Mouse (Mus musculus) thymus, postnatal 14 days (tissue): Measurements from ENCODE around the gene Prdm16.

Experiments used
- DNase-seq: peaks from one replicate; pipeline ENCODE4 v3.0.0; 2021

The Prdm16 gene

DNA sequence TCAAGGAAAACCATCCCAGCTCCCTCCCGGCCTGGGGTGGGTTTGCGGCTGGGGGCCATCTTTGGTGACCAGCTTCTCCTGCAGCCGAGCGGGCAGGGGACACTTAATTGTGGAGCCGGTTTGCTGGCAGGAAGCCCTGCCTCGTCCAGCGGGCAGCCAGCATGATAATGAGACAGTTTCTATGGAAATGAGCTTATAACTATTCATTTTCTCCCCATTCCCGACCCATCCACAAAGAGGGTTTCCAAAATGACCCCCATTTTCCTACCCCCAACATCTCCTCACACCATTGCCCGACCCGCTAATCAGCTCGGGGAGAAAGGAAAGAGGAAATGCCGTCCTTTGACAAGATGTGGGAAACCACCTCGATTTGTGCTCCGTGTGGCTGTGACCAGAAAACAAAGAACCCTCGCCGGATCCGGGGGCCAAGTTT, 86.7 kb downstream of the Prdm16 start:
- DNase-seq = peak; percentile 9

DNA sequence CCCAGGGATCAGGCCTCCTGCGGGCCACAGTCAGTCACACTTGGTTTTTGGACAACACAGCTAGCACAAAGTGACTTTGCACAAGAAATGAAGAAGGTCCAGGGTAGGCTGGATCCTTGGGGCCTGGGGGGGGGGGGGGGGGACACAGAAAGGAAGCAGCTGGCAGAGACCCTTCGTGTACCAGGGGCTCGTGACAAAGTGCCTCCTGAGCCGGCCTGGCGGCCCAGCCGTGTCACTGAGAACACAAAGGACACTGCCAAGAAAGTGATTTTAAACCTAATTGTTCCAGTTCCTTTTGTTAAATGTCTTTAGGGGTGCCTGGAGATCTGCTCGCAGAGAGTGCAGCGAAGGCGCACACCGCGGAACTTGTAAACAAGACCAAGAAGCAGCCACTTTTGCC, 87.2 kb downstream of the Prdm16 start:
- DNase-seq = no peak

DNA sequence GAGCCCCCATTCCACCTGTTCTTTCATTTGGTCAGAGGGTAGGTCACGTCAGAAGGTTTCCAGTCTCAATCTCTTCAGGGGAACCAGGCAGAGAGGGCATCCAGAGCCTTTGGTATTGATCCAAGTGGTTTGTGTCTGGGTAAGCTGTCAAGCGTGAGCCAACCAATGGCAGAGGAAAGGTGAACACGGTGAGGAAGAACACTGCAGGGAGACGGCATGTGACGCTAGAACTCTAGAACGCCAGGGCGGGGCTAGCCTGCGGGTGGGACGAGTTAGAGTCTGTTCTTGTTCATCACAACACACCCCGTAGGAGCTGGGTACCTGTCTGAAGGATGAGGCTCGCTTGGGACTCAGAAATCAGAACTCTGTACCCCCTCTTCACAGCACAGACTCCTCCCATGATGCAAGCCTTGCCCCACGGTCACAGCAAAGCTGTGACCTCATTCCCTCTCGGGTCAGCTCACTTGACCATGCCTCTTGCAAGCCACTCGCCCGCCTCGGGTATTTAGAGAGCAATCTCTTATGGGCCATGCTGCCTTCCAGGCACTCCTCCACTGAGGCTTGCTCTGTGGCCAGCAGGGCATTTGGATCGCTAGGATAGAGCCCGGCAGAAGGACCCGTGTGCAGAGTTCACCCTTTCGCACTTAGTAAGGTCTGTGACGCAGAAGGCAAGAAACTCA, 89.4 kb downstream of the Prdm16 start:
- no peak for DNase-seq

DNA sequence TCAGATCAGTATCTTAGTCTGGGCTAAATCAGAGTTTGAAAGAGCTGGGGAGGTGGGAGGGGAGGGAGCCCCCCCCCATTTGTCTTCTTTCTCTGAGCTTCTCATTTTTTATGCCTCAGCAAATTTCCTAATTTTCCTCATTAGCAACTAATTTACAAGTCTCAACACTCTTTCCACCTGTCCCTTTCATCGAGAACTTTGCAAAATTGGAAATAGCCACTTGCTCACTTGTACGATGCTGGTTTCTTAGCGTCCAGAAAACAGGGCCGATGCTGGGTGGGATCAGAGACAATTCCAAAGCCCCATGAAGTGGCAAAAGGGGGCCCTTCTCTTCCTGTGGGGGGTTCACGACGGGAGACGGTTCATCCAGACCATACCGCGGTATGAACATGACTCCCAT, 91.4 kb downstream of the Prdm16 start:
- DNase-seq = no peak

DNA sequence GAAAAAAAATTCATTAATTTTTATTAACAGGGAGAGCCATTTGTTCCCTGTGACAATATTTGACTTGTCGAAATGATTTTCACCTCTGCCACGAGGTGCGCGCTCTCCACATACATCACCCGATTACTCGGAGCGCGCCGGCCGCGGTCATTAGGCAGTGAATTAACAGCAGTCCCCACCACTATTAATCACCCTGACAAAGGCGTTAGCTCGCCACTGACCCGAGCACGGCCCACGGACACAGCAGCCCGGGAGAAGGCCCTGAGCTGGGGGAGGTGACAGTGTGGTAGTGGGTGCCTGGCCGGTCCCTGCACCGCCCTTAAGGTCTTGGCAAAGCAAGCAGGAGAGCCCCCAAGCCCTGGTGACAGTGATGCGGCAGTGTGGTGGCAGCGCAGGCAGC, 92.8 kb downstream of the Prdm16 start:
- DNase-seq = no peak

DNA sequence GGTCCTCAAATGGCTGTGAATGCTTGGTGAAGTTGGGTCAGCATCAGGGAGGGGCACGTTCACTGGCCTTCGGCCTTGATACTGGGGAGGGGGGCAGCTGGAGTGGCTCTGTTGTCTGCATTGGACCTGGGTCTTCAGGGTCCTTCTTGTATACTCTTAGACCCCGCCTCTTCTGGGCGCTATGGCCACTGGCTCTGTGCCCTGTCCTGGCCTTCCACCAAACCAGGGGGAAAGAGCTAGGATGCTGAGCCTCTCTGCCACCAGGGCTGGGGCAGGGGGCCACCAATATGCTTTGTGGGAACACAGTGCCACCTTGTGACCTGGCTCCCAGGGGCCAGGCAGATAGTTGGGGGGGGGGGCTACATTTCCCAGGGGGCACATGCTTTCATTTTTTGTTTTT, 93.5 kb downstream of the Prdm16 start:
- no peak for DNase-seq

DNA sequence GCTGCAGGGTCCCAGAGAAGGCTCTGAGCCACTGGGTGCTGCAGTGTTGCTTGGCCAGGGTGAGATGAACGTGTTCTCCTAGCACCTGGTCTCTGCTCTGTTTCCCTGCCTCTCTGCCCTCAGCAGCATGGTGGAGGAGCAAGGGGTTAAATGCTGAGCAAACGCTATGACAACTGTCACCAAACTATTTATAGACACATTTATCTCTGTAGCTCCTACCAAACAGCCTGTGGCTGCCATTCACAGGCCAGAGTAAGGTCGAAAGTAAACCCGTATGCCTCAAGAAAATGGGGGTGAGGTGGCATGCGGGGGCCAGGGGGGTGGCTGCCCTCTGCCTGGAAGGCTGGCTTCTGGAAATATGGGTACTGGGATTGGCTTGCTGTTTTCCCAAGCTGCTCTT, 94.1 kb downstream of the Prdm16 start:
- no peak for DNase-seq

DNA sequence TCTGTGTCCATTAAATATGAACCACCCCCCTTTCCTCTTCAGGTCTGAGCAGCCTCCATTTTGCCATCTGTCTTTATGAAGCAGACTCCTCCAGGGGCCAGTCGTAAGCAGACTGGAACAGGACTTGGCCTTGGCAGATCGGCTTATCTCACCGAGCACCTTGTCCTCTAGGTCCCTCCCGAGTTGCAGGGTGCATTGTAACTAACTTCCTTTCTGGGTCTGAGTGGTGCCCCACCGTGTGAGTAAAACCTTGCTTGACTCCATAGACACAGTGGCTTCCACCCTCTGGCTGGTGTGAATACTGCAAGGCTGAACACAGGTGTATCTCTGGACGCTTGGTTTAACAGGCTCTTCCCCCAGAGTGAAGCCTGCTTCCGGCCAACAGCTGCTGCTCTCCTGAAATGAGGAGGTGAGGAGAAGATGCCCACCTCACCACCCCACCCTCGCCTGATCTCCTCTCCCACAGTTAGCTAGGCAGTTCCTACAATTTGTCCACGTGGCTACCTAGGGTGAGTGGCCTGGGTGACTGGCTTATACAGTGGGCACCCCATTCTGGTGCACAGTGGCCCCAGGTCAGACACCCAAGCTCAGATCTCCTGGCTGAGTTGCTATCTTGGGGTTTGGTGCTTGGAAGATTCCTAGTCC, 94.9 kb downstream of the Prdm16 start:
- no peak for DNase-seq

DNA sequence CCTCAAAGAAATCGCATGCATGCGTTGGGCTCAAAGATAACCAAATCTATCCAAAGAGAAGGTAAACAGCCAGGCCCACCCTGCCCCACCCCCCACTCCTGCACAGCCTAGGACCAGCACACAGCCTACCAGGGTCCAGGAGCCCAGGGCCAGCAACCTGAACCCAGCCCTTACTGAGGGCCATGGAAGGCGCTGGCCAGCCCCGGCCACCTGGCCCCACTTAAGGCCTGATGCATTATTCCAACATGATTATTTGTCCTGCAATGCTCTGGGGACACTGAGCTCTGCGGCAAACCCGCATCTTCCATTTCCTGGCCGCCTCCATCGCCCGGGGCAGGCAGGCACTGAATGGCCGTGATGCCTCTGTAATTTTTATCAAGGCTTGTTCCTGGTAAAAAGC, 96.0 kb downstream of the Prdm16 start:
- no peak for DNase-seq

DNA sequence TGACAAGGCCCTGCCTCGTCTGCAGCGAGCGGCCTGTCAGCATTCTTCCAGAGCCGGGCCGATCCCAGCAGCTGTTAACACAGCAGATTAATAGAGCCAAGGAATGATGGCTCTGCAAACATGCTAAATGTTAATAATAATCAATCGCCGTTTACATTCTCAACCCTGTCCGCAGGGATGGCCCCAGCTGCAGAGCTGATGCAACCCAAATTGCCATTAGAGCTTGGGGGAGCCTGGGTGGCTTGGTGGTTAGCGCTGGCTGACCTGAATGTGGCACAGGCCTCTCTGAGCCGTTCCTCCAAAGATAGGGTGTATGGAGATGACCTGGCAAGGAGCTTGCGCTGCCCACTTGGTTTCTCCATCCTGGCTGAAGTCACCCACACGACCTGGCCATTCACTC, 97.0 kb downstream of the Prdm16 start:
- DNase-seq = no peak

DNA sequence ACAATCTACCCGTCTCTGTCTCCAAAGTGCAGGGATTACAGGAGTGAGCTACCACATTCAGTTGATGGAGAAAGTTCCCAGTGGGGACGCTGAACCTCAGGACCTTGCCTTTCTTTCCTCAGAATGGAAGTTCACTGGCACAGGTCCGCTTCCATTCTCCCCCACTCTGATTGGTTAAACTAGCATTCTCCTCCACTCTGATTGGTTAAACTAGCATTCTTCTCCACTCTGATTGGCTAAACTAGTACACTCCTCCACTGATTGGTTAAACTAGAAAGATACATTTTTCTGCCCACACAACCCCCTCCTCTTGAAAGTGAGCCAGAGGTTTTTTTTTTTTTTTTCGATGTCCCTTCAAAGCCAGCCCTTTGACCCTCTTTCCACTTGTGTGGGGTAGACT, 97.9 kb downstream of the Prdm16 start:
- no peak for DNase-seq

DNA sequence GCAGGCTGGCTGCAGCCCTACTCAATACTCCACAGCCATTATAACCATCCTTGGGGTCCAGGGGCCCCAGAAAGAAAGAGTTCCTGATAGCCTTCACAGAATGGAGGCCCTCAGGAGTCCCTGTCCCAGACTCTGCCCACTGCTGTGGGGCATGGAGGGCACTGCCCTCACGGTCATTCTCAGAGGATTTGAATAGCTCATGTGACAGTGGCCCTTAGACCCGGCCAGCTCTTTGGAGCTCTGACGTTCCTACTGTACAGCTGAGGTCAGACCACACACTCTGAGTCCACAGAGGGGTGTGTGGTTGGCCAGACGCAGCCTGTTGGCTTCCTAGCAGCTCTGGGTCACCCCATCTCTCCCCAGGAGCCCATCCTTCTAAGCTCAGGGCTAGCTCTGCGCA, 100.6 kb downstream of the Prdm16 start:
- no peak for DNase-seq

DNA sequence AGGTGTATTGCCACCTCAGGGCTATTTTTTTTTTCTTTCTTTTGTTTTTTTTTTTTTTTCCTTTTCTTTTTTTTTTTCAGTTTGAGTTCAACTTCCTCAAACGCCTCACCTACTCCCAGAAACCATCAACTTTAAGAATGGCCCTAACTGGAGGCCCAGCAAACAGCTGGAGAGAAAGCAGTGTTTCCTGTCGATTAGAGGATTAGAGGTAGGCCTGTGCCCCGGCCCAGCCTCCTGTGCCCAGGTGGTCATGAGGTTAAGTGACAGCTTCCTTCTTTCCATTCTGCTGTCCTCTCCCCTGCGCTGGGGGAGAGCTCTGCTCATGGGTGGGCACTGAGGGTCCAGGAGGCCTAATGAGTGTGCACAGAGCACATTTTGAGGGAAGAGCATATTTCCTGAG, 105.3 kb downstream of the Prdm16 start:
- no peak for DNase-seq

DNA sequence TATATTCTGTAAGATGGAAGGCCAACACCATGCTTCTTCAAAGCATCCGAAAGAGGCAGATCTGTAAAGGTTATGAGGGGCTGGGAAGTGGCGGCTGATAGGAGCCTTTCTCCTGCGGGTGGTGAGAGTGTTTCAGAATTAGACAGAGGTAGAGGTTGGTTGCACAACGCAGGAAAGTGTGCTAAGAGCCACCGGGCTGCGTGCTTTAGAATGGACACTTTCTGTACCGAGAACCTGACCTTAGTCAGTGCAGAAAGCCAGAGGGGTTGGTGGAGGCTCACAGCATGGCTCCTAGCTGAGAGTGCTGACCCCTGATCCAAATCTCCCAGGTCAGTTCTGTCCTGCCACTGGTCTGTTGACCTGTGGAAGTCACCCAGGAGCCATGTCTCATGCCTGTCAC, 106.3 kb downstream of the Prdm16 start:
- no peak for DNase-seq

DNA sequence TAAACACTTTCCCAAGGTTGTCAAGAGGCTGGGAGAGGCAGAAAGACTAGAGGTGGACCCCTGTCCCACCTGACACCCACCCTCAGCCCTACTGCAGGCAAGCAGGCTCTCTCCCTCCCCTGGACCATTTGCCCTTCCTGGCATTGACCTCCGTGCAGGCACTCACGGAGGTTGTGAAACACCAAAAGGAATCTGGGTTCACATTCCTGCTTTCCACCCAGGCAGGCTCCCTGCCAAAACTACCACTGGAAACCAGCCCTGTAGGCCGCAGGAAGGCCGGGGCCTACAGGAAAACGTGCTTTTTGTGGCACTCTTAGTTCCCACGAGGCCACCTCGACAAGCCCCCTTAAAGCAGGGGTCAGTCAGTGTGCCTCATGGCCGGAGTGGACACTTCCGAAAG, 109.2 kb downstream of the Prdm16 start:
- DNase-seq = no peak

DNA sequence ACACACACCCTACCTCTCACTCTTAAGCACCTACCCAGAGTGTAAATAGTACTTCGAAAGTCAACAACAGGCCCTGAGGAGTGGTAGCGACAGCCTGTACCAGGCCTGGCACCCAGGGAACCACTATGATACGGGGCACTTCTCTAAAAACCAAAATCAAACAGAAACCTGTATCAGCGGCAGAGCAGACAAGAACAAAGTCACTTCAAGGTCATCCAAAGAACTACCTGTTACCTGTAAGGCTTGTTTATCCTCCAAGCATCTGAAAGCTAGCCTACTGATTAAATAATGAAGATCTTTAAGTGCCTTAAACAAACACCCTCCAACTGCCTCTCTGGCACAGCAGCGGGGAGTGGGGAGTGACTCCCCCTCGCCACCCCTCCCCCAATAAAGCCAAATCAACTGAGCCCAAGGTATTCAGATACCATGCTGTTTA, 110.3 kb downstream of the Prdm16 start:
- DNase-seq = no peak

DNA sequence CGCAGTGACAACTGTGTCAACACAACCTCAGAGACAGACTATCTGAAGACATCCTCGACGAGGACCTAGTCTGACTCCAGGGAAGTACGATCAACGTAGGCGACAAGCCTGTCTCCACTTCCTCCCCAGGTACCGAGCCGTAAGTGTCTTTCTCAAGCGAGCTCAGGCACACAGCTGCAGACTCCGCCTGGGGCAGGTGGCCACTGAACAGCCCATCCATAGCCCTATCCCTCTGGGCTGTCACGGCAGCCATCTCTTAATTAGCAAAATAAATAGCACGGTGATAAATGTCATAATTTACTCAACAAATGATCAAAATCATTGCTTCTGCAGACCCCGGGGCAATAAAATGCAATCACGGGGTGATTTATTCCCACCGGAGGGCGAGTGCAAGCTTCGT, 112.8 kb downstream of the Prdm16 start:
- no peak for DNase-seq

DNA sequence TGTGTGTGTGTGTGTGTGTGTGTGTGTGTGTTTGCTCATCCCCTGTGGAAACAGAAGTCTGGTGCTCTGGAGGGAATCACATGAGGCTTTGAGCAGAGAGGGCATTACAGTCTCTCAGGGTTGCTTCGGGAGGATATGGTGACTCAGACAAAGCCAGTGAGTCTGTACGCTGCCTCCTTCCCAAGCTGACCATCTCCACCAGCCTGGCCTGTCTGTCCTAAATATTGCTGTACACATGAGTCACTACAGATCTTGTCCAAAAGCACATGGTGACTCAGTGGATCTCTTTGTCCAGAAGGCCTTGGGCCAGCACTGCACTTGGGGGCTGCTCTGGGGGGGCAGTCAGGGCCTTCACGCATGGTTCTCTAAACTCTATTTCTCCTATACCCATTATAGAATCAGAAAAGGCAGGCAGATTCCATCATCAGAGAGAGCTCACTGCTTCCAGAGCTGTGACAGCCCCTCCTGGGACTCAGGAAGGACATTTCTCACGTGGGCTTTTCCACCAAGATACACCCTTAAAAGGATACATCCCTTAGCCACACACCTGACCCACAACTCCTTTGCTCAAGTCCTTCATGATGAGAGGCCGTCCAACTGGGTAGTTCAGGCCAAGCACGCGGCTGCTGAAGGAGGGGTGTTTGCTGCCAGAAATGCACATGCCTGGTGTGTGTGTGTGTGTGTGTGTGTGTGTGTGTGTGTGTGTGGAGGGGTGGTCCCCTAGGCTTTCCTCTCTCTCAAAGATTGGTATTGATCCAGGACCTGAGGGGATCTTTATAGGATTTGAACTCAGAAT, 114.6 kb downstream of the Prdm16 start:
- DNase-seq = no peak

DNA sequence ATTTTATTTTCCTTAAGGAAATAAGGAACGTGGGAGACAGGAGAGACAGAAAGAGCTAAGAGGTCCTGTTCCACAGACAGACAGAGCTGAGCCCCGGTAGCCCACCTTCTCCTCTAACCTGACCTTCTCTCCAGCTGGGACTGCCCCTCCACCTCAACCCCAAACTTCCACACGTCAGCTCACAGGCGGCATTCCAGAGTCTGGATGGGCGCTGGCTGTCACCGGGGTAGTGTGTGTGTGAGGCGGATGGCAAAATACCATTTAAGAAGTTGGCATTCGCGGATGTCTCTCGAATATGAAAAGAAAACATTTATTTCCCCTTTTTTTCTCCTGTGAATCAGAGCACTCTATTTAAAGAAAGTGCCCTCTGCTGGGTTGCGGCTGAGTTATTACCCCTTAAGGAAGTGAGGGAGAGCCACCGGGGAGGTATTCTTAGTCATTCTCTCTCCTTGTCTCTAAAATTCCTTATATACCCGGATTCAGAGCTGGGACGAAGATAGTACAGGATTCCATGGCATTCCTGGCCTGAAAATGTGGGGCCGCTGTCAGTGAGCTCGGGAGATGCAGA, 117.1 kb downstream of the Prdm16 start:
- no peak for DNase-seq

DNA sequence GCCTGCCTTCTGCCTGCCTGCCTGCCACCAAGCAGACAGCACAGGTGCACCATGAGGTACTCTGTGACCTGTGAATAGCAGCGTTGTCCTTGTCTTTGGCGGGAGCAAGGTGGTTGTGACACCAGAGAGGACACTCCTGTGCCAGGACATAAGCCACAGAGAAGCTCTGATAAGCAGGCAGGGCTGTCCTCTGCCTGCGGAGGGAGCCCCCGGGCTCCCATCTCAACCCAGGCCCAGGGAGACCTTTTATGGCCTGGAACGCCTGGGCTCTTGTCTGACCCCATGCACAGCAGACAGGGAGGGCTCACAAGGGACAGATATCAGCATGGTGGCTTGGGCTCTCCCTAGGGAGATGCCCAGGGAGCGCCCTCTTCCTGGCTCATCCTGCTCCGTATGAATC, 118.7 kb downstream of the Prdm16 start:
- no peak for DNase-seq

DNA sequence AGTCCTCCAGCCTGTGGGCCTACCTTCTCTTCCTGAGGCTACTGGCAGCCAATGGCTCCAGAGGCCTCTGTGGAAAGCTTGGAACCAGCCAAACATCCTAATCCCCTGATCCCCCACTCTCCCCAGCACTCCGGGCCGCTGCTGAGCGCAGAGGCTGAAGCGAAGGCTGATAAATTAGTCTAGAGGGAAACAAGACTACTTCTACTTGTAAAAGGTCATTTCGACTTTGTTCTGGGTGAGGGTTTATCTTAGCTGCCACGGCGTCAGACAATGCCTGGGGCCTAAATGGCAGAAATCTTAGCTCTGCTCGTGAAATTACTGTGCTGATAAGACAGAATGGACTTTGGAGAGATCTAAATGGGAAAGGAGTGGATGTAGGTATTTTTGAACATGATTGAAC, 120.2 kb downstream of the Prdm16 start:
- DNase-seq = no peak

DNA sequence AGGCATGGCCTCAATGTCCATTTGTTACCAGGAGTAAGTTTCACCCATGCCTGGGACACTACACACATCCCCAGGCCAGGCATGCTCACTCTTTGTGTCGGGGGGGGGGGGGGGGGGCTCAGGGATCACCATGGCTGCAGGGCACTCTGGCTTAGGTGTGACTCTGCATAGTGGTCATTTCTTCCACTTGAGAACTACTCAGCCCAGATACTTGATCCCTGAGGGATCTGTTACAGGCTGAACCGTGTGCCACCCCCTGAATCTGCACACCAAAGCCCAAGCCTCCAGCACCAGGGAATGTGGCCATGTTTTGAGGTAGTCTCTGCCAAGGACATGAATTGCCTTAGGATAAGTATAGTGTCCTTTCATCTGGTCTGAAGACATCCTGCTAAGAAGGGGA, 123.0 kb downstream of the Prdm16 start:
- DNase-seq = no peak

DNA sequence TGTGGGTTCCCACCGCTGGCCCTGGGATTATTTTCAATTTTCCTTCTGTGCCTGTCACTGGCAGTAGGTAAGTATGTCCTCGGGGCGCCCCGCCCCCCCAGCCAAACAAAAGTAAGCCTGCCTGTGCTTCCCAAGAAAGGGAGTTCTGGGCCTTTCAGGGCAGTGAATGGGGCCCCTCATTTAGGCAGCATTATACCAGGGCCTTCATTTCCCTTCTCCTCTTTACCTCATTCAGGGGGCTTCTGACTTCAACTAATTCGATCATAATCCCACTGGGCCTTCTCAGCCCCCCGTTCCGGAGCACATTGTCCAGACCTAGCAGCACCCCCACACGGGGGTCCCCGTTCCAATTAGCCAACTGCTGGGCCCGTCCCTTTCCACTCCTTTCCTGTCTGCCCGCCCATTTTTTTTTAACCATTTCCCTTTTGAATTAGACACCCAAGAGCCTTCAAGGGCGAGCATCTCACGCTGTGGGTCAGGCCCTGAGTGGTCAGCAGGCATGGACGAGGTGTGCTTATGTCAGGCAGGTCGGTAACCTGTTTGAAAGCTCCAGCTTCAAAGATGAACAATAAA, 124.1 kb downstream of the Prdm16 start:
- no peak for DNase-seq

DNA sequence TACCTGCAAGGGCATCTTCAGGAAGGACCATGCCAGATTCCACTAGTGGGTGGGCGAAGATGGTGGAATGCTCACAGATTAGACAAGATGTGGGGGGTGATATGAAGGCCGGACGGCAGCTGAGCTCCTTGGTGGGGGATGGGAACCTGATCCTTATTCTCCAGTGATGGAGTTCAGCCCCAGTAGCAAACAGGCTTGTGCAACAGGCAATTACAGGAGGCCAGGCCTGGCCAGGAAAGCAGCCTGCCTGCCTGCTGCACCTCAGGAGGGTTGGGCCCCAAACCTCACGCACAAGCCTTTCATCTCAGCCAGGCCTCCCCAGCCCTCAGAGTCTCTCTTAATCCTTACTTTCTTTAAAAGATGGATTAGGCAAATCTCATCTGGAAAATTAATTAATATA, 124.9 kb downstream of the Prdm16 start:
- no peak for DNase-seq
